Mouse (Mus musculus): ENCODE measurements at regions not wholly inside any gene's neighbourhood (a gene's known extent, or its start where the extent isn't known, plus 50 kb on each side); places are given as distances from the start of the nearest gene placed in this dataset.
A peak's percentile ranks its signal among the peaks of the same experiment; 100 is the strongest.

GRCm38 (mm10) chr10:126070984-126071713 lies 105.2 kb downstream of the Lrig3 start:
- no peak for TF ChIP-seq POLR2A (IDR thresholded peaks at IDR 0.05; ENCODE audit: borderline replicate concordance, extremely low read depth, insufficient read depth, insufficient read length, poor library complexity, severe bottlenecking)
- peak; percentile 2; the same call in 1 of the 2 replicates for TF ChIP-seq CTCF (IDR thresholded peaks at IDR 0.05; ENCODE audit: borderline replicate concordance, extremely low read depth, insufficient read depth, insufficient read length)
- peak; percentile 85 for DNase-seq (ENCODE audit: low read depth)

- TF ChIP-seq CTCF (IDR thresholded peaks at IDR 0.05; ENCODE audit: borderline replicate concordance, extremely low read depth, insufficient read depth, insufficient read length) (no peak), POLR2A (IDR thresholded peaks at IDR 0.05; ENCODE audit: borderline replicate concordance, extremely low read depth, insufficient read depth, insufficient read length, poor library complexity, severe bottlenecking) (no peak)
- no peak for DNase-seq (ENCODE audit: low read depth)
These were observed 105.7 kb downstream of the Lrig3 start for GRCm38 (mm10) chr10:126071714-126072057.

- no peak for TF ChIP-seq POLR2A (IDR thresholded peaks at IDR 0.05; ENCODE audit: borderline replicate concordance, extremely low read depth, insufficient read depth, insufficient read length, poor library complexity, severe bottlenecking)
- TF ChIP-seq CTCF (IDR thresholded peaks at IDR 0.05; ENCODE audit: borderline replicate concordance, extremely low read depth, insufficient read depth, insufficient read length) = no peak
- DNase-seq (ENCODE audit: low read depth) = no peak
These were observed 111.5 kb downstream of the Lrig3 start for GRCm38 (mm10) chr10:126077313-126077966.

- TF ChIP-seq POLR2A (IDR thresholded peaks at IDR 0.05; ENCODE audit: borderline replicate concordance, extremely low read depth, insufficient read depth, insufficient read length, poor library complexity, severe bottlenecking) (no peak), CTCF (IDR thresholded peaks at IDR 0.05; ENCODE audit: borderline replicate concordance, extremely low read depth, insufficient read depth, insufficient read length) (no peak)
- peak; percentile 23 for DNase-seq (ENCODE audit: low read depth)
These were observed 116.6 kb downstream of the Lrig3 start for GRCm38 (mm10) chr10:126082576-126082975.

- TF ChIP-seq POLR2A (IDR thresholded peaks at IDR 0.05; ENCODE audit: borderline replicate concordance, extremely low read depth, insufficient read depth, insufficient read length, poor library complexity, severe bottlenecking) = no peak
- peak; percentile 41; the same call in 1 of the 2 replicates for TF ChIP-seq CTCF (IDR thresholded peaks at IDR 0.05; ENCODE audit: borderline replicate concordance, extremely low read depth, insufficient read depth, insufficient read length)
- no peak for DNase-seq (ENCODE audit: low read depth)
These were observed 120.7 kb downstream of the Lrig3 start for GRCm38 (mm10) chr10:126086684-126087083.

- no peak for TF ChIP-seq POLR2A (IDR thresholded peaks at IDR 0.05; ENCODE audit: borderline replicate concordance, extremely low read depth, insufficient read depth, insufficient read length, poor library complexity, severe bottlenecking)
- TF ChIP-seq CTCF (IDR thresholded peaks at IDR 0.05; ENCODE audit: borderline replicate concordance, extremely low read depth, insufficient read depth, insufficient read length) = no peak
- DNase-seq (ENCODE audit: low read depth) = peak; percentile 27
These were observed 128.4 kb downstream of the Lrig3 start for GRCm38 (mm10) chr10:126094238-126094880.

- TF ChIP-seq POLR2A (IDR thresholded peaks at IDR 0.05; ENCODE audit: borderline replicate concordance, extremely low read depth, insufficient read depth, insufficient read length, poor library complexity, severe bottlenecking) (no peak), CTCF (IDR thresholded peaks at IDR 0.05; ENCODE audit: borderline replicate concordance, extremely low read depth, insufficient read depth, insufficient read length) (no peak)
- no peak for DNase-seq (ENCODE audit: low read depth)
These were observed 131.9 kb downstream of the Lrig3 start for GRCm38 (mm10) chr10:126097896-126098295.

GRCm38 (mm10) chr10:126102876-126103275 lies 136.9 kb downstream of the Lrig3 start:
- TF ChIP-seq POLR2A (IDR thresholded peaks at IDR 0.05; ENCODE audit: borderline replicate concordance, extremely low read depth, insufficient read depth, insufficient read length, poor library complexity, severe bottlenecking) (no peak), CTCF (IDR thresholded peaks at IDR 0.05; ENCODE audit: borderline replicate concordance, extremely low read depth, insufficient read depth, insufficient read length) (no peak)
- DNase-seq (ENCODE audit: low read depth) = no peak

- no peak for DNase-seq (ENCODE audit: low read depth)
- TF ChIP-seq POLR2A (IDR thresholded peaks at IDR 0.05; ENCODE audit: borderline replicate concordance, extremely low read depth, insufficient read depth, insufficient read length, poor library complexity, severe bottlenecking) (no peak), CTCF (IDR thresholded peaks at IDR 0.05; ENCODE audit: borderline replicate concordance, extremely low read depth, insufficient read depth, insufficient read length) (no peak)
These were observed 147.1 kb downstream of the Lrig3 start for GRCm38 (mm10) chr10:126113106-126113505.

- TF ChIP-seq POLR2A (IDR thresholded peaks at IDR 0.05; ENCODE audit: borderline replicate concordance, extremely low read depth, insufficient read depth, insufficient read length, poor library complexity, severe bottlenecking) (no peak), CTCF (IDR thresholded peaks at IDR 0.05; ENCODE audit: borderline replicate concordance, extremely low read depth, insufficient read depth, insufficient read length) (no peak)
- DNase-seq (ENCODE audit: low read depth) = no peak
These were observed 149.4 kb downstream of the Lrig3 start for GRCm38 (mm10) chr10:126115386-126115785.

GRCm38 (mm10) chr10:126121626-126122025 lies 155.7 kb downstream of the Lrig3 start:
- no peak for DNase-seq (ENCODE audit: low read depth)
- no peak for TF ChIP-seq POLR2A (IDR thresholded peaks at IDR 0.05; ENCODE audit: borderline replicate concordance, extremely low read depth, insufficient read depth, insufficient read length, poor library complexity, severe bottlenecking)
- TF ChIP-seq CTCF (IDR thresholded peaks at IDR 0.05; ENCODE audit: borderline replicate concordance, extremely low read depth, insufficient read depth, insufficient read length) = no peak
